Mouse (Mus musculus) left cerebral cortex, postnatal 10 days (tissue): Measurements from ENCODE around the gene Glis2. TPM values are rescaled to one million over a fixed set of nuclear protein-coding genes. Genes with fewer than 3 reads are reported as not detected.
A peak's percentile ranks its signal among the peaks of the same experiment; 100 is the strongest.

ENCODE experiments used
- DNase-seq, 2 experiments: peaks; one replicate each; pipeline ENCODE4 v3.0.0; 2021 to 2022; ENCODE audit warnings: low spot score in 2 of 2, mixed read lengths in 1 of 2; ENCODE audit errors: extremely low spot score in 1 of 2
- intact Hi-C: fragments of 180-260 bp; cut with DNase I; formaldehyde crosslinking; loops from one replicate; pipeline ENCODE4 v1.15.1; 2025
- total RNA-seq, 2 experiments: library from RNA; stranded (reverse); gene quantifications; 2 replicates each; pipeline ENCODE4 v1.2.3; 2021

The Glis2 gene
- total RNA-seq, 2 experiments from 2014 or later = 15.9 to 18.9 TPM

DNA sequence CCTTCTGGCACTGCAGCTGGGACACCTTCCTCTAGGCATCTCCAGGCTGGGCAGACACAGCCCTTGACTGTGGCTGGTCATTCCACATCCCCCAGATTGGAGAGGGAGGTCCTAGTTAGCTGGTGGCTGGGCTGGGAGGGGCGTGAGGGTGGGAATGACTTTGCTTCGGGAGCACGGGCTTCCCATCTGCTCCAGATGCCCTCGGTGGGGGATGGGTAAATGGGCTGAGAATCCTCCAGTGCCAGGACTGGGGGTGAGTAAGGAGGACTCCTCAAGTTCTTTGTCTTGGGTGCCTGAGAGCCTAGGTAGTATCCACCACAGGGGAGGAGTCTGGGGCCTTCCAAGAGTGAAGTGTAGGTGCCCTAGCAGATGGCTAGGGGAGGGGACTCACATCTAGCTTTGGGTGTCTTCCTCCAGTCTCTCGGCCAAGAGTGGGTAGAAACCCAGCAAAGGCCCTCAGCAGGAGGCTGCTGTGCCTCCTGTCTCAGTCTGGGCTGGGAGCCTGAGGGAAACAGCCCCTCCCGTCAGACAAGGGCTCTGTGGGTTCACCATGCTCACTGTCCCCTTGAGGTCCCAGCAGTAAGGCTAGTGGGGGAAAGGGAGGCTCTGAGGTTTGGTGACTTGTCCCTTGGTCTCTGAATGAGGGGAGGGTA lies 4.5 kb downstream of the Glis2 start:
- no peak for DNase-seq

GRCm38 (mm10) chr16:4599616-4600015 lies 5.1 kb downstream of the Glis2 start:
- intact Hi-C loops = loop anchor here (10.0 kb wide), 1 partner anchor 285 kb away; no protein-coding TSS in a partner anchor

More for the DNA sequence above, 4.5 kb downstream of the Glis2 start:
- intact Hi-C loops = no loop called here

GRCm38 (mm10) chr16:4600701-4601310 lies 6.3 kb downstream of the Glis2 start:
- peak in 1 of 2 experiments; percentile 12 for DNase-seq
- intact Hi-C loops = loop anchor here (10.0 kb wide), 1 partner anchor 286 kb away; no protein-coding TSS in a partner anchor

More at GRCm38 (mm10) chr16:4599616-4600015, 5.1 kb downstream of the Glis2 start:
- DNase-seq = peak in 1 of 2 experiments; percentile 16

DNA sequence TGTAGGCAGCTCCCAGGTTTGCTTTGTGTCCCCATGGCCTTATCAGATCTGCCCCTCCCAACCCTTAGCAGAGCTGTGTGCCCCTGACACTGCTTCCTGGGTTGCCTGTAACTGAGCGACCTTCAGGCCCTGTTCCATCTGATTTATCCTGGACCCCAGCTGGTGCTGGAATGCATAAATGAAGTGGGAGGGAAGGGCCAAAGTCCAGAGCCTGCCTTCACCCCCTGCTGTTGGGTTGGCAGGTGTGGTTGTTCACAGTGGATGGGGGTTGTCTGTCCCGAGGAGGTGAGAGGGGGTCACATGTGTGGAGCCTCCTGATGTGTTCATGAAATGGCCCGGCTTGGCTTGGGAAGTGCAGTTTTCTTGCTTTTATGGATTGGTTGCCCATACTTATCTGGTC lies 7.7 kb downstream of the Glis2 start:
- intact Hi-C loops = loop anchor here (10.0 kb wide), 1 partner anchor 287 kb away; no protein-coding TSS in a partner anchor
- DNase-seq = peak in 1 of 2 experiments; percentile 43

- intact Hi-C loops = loop anchor here (10.0 kb wide), 1 partner anchor 288 kb away; no protein-coding TSS in a partner anchor
- DNase-seq = peak in 1 of 2 experiments; percentile 37
These were observed 8.4 kb downstream of the Glis2 start for GRCm38 (mm10) chr16:4602766-4603452.

DNA sequence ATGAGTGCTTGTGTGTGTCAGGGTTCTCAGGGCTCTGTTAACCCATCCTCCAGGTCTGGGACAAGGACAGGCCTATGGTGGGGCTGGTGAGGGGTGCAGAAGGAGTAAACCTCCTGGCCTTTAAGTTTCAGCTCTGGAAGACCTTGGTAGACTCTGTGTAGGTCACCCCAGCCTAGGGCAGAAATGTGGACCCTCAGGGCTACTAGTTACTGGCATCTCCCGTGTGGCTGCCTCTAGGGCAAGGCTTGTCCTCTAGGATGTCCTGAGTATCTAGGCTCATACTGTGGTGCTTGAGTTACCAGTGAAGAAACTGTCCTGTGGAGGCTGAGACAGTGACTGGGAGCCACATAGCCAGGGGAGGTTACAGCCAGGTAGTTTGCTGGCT lies 8.9 kb downstream of the Glis2 start:
- intact Hi-C loops = loop anchor here (10.0 kb wide), 1 partner anchor 289 kb away; no protein-coding TSS in a partner anchor
- DNase-seq = no peak

- intact Hi-C loops = loop anchor here (10.0 kb wide), 1 partner anchor 290 kb away; no protein-coding TSS in a partner anchor
These were observed 9.9 kb downstream of the Glis2 start for GRCm38 (mm10) chr16:4604293-4604837.

DNA sequence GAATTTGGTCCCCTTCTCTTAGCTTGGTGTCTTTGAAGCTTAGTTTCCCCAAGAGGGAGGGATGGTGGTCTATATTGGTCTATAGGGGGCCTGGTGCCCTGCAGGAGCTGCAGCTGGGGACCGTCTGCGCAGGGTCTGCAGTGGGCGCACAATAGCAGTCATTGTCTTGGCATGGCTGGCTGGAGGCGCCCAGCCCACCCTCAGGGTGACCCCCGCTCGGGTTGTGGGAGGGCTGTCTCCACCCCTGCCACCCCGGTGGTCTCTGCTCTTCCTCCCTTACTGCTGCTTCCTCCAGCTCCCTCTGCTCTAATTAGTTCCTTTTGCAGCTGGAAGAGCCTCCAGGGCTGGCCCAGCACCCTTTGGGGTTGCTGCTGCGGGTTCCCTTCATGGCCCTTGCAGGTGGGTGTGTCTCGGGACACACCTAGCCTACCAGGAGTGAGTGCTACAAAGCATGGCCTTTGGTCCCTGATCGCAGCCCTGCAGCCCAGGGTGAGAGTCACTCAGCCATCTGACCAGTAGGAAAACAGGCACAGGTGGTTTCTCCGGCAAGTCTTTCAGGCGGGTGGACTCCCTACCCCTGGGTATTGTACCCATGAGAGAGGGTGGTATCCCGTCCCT lies 11.1 kb downstream of the Glis2 start:
- intact Hi-C loops = loop anchor here (5.0 to 10.0 kb wide), 3 partner anchors 38 to 291 kb away; no protein-coding TSS in a partner anchor
- peak in 1 of 2 experiments; percentile 34 for DNase-seq

More at GRCm38 (mm10) chr16:4604293-4604837, 9.9 kb downstream of the Glis2 start:
- DNase-seq = peak in 1 of 2 experiments; percentile 36

DNA sequence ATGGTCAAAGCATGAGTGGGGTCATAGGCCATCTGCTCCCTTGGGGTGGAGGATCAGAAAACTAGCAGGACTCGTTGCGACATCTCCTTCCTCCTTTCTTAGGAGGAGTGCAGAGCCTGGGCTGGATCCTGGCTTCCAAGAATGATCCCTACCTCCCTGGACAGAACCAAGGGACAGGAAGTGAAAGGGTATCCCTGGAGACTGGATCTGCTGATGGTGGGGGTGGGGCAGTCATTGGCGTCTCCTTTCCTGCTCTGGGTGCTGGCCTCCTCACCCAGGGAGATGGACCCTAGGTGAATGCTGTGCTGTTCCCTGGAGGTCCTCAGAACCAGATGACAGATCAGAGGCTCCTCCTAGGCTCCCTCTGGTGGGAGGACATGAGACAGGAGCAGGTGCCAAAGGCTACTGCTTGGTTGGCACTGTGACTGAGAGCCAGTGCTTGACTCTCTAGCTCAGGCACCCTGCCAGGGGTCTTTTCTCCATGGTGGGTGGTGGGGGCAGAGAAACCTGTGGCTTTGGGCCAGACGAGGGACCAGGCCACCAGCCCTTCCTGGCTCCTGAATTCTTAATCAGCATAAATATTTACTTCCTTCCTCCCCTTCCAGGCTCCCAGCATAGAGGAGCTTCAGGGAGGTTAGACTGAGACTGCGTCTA lies 12.0 kb downstream of the Glis2 start:
- intact Hi-C loops = loop anchor here (5.0 to 10.0 kb wide), 3 partner anchors 39 to 292 kb away; no protein-coding TSS in a partner anchor
- peak in 1 of 2 experiments; percentile 77 for DNase-seq

- intact Hi-C loops = loop anchor here (5.0 to 10.0 kb wide), 3 partner anchors 41 to 293 kb away; no protein-coding TSS in a partner anchor
- peak; percentile 73 to 82 for DNase-seq
These were observed 13.5 kb downstream of the Glis2 start for GRCm38 (mm10) chr16:4607818-4608531.

GRCm38 (mm10) chr16:4608532-4609059 lies 14.1 kb downstream of the Glis2 start:
- intact Hi-C loops = loop anchor here (5.0 to 10.0 kb wide), 3 partner anchors 41 to 294 kb away; no protein-coding TSS in a partner anchor
- DNase-seq = no peak

DNA sequence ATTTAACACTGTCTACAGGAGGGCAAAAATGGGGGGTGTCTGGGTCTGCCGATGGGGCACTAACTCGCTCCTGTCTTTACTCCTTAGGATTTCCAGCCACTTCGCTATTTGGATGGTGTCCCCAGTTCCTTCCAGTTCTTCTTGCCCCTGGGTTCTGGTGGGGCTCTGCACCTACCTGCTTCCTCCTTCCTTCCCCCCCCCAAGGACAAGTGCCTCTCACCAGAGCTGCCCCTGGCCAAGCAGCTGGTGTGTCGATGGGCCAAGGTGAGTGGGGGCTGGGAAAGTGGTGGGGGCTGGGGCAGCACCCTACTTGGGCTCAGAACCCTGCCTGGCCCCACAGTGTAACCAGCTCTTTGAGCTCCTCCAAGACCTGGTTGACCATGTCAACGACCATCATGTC lies 16.7 kb downstream of the Glis2 start:
- intact Hi-C loops = no loop called here

GRCm38 (mm10) chr16:4611676-4612075 lies 17.2 kb downstream of the Glis2 start:
- intact Hi-C loops = no loop called here

More for the DNA sequence above, 16.7 kb downstream of the Glis2 start:
- DNase-seq = peak in 1 of 2 experiments; percentile 20

DNA sequence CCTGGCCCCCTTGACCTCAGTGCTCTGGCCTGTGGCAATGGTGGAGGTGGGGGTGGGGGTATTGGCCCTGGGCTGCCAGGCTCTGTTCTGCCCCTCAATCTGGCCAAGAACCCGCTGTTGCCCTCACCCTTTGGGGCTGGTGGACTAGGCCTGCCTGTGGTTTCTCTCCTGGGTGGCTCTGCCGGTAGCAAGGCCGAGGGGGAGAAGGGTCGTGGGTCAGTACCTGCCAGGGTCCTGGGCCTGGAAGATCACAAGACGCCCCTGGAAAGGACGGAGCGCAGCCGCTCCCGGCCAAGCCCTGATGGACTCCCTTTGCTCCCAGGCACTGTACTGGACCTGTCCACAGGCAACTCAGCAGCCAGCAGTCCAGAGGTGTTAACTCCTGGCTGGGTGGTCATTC lies 19.2 kb downstream of the Glis2 start:
- intact Hi-C loops = no loop called here

More at GRCm38 (mm10) chr16:4611676-4612075, 17.2 kb downstream of the Glis2 start:
- peak in 1 of 2 experiments; percentile 32 for DNase-seq

DNA sequence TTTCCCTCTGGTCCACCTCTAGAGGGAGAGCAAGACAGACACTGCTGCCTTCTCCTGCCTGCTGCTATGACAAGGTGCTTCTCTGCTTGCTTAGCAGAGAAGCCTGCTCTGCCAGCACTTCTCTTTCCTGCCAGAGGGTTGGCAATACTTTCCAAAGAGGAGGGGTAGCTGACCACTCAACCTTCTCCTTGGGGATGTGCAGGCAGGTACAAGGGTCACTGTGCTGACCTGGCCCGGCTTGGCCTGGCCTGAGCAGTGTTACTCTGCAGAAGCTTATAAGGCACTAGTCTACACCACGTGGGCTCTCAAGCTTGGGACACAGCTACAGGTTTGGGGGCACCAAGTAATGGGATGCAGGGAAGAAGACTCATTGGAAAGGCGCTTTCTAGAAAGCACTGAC lies 20.1 kb downstream of the Glis2 start:
- intact Hi-C loops = no loop called here
- peak in 1 of 2 experiments; percentile 20 for DNase-seq

More for the DNA sequence above, 19.2 kb downstream of the Glis2 start:
- DNase-seq = peak in 1 of 2 experiments; percentile 27

DNA sequence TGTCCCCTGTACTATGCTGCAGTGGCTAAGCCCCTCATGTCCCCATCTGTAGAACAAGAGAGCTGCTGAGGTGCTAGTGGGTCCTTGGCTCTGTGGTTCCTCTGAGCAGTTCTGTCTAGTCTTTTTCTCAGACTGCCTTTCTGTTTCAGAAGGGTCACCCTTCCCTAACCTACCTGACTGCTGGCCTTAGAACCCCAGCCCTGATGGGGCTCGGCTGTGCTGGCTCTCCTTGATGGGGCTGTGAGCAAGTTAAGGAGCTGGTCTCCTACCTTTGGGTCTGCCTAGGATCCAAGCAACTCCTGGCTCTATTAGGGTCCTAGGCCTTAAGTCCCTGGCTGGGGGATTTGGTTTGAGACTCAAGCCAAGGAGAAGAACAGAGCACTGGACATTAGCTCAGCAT lies 20.8 kb downstream of the Glis2 start:
- intact Hi-C loops = no loop called here

DNA sequence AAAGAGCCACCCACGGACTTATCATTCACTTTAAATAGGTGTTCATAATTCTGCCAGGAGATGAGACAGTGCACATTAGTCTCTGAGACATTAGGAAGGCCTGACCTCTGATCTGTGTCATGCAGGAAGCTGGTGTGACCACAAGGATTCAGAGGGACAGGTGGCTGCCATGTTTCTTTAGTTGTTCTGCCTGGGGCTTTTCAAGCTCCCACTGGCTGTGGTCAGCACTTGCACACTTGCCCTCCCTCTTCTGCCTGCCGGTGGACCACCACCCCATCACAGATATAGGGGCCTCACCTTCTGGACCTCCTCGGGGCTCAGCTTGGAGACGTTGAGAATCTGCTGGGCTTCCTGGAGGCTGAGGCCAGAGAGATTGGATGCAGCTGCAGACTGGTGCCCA lies 22.3 kb downstream of the Glis2 start:
- intact Hi-C loops = no loop called here
- no peak for DNase-seq

More for the DNA sequence above, 20.8 kb downstream of the Glis2 start:
- DNase-seq = no peak
